Mouse (Mus musculus): ENCODE measurements around the gene Plcd3. TPM values are rescaled to one million over a fixed set of nuclear protein-coding genes. Genes with fewer than 3 reads are reported as not detected.

The Plcd3 gene
- polyA plus RNA-seq, 1 experiment from 2014 or later = 7.6 TPM

- H3K9ac ChIP-seq = no peak overlapping the region
- ATAC-seq (ENCODE audit: insufficient number of reproducible peaks, low FRiP score, low TSS enrichment, low read depth) = no peak
Observed at GRCm38 (mm10) chr11:103105180-103105725, 3.8 kb upstream of the Plcd3 start.

GRCm38 (mm10) chr11:103104469-103104868, 3.0 kb upstream of the Plcd3 start:
- H3K27ac ChIP-seq (replicated peaks) = no peak overlapping the region
- peaks cover 11% of the 10 kb centered on the region for H3K27me3 ChIP-seq
- H3K4me2 ChIP-seq (replicated peaks) = 0 out of 2 replicates have a peak overlapping the region, but pooled peaks have one; percentile 92
- ATAC-seq (ENCODE audit: insufficient number of reproducible peaks, low FRiP score, low TSS enrichment, low read depth) = no peak
- H3K4me3 ChIP-seq (replicated peaks) = no peak overlapping the region
- no peaks in the 10 kb centered on the region for H3K9me3 ChIP-seq (replicated peaks)
- no peaks in the 10 kb centered on the region for H3K36me3 ChIP-seq
- 70% methylated on average over 7 of the region's 7 CpGs for WGBS
- H3K9ac ChIP-seq = no peak overlapping the region
- H3K4me1 ChIP-seq = peaks cover 32% of the 10 kb centered on the region

More at GRCm38 (mm10) chr11:103105180-103105725, 3.8 kb upstream of the Plcd3 start:
- peaks cover 31% of the 10 kb centered on the region for H3K4me1 ChIP-seq
- H3K27me3 ChIP-seq = peaks cover 8% of the 10 kb centered on the region
- H3K4me2 ChIP-seq (replicated peaks) = no peak overlapping the region
- no peaks in the 10 kb centered on the region for H3K36me3 ChIP-seq
- H3K4me3 ChIP-seq (replicated peaks) = no peak overlapping the region
- H3K9me3 ChIP-seq (replicated peaks) = no peaks in the 10 kb centered on the region
- no peak overlapping the region for H3K27ac ChIP-seq (replicated peaks)
- WGBS = 35% methylated on average over 14 of the region's 14 CpGs

GRCm38 (mm10) chr11:103103621-103104020, 2.2 kb upstream of the Plcd3 start:
- Histone ChIP-seq H3K4me3 (replicated peaks) (peak overlapping the region; percentile 61), H3K9me3 (replicated peaks) (no peaks in the 10 kb centered on the region), H3K36me3 (no peaks in the 10 kb centered on the region), H3K27ac (replicated peaks) (no peak overlapping the region), H3K4me2 (replicated peaks) (peak overlapping the region; percentile 92), H3K4me1 (peaks cover 38% of the 10 kb centered on the region), H3K27me3 (peaks cover 13% of the 10 kb centered on the region), H3K9ac (no peak overlapping the region)
- no peak for ATAC-seq (ENCODE audit: insufficient number of reproducible peaks, low FRiP score, low TSS enrichment, low read depth)
- 56% methylated on average over 8 of the region's 8 CpGs for WGBS

GRCm38 (mm10) chr11:103102725-103103349, 1.4 kb upstream of the Plcd3 start:
- peaks cover 13% of the 10 kb centered on the region for H3K27me3 ChIP-seq
- no peaks in the 10 kb centered on the region for H3K36me3 ChIP-seq
- peaks cover 38% of the 10 kb centered on the region for H3K4me1 ChIP-seq
- WGBS = under 1% methylated on average over 35 of the region's 35 CpGs
- H3K4me2 ChIP-seq (replicated peaks) = peak overlapping the region; percentile 92
- H3K9me3 ChIP-seq (replicated peaks) = no peaks in the 10 kb centered on the region
- 0 out of 2 replicates have a peak overlapping the region, but pooled peaks have one; percentile 22 for H3K27ac ChIP-seq (replicated peaks)
- ATAC-seq (ENCODE audit: insufficient number of reproducible peaks, low FRiP score, low TSS enrichment, low read depth) = peak; percentile 89
- no peak overlapping the region; the same call in 1 of the 2 replicates for H3K9ac ChIP-seq
- H3K4me3 ChIP-seq (replicated peaks) = peak overlapping the region; percentile 61

GRCm38 (mm10) chr11:103101866-103102501, 526 bp upstream of the Plcd3 start:
- peak overlapping the region; percentile 92 for H3K4me2 ChIP-seq (replicated peaks)
- ATAC-seq (ENCODE audit: insufficient number of reproducible peaks, low FRiP score, low TSS enrichment, low read depth) = no peak
- no peaks in the 10 kb centered on the region for H3K36me3 ChIP-seq
- H3K27ac ChIP-seq (replicated peaks) = no peak overlapping the region; the same call in 1 of the 2 replicates
- 2% methylated on average over 30 of the region's 30 CpGs for WGBS
- peaks cover 13% of the 10 kb centered on the region for H3K27me3 ChIP-seq
- peak overlapping the region; percentile 39; the same call in 1 of the 2 replicates for H3K9ac ChIP-seq
- H3K4me3 ChIP-seq (replicated peaks) = peak overlapping the region; percentile 61
- H3K9me3 ChIP-seq (replicated peaks) = no peaks in the 10 kb centered on the region
- peaks cover 47% of the 10 kb centered on the region for H3K4me1 ChIP-seq

GRCm38 (mm10) chr11:103100361-103100760, 1.1 kb downstream of the Plcd3 start:
- peak overlapping the region; percentile 61; the same call in 1 of the 2 replicates for H3K4me3 ChIP-seq (replicated peaks)

GRCm38 (mm10) chr11:103099352-103099940, 2.0 kb downstream of the Plcd3 start:
- 36% methylated on average over 12 of the region's 12 CpGs for WGBS
- H3K9ac ChIP-seq = no peak overlapping the region
- no peaks in the 10 kb centered on the region for H3K36me3 ChIP-seq
- peaks cover 56% of the 10 kb centered on the region for H3K4me1 ChIP-seq
- ATAC-seq (ENCODE audit: insufficient number of reproducible peaks, low FRiP score, low TSS enrichment, low read depth) = no peak
- H3K9me3 ChIP-seq (replicated peaks) = no peaks in the 10 kb centered on the region
- no peak overlapping the region for H3K4me3 ChIP-seq (replicated peaks)
- H3K4me2 ChIP-seq (replicated peaks) = no peak overlapping the region
- H3K27ac ChIP-seq (replicated peaks) = no peak overlapping the region
- peaks cover 13% of the 10 kb centered on the region for H3K27me3 ChIP-seq

More at GRCm38 (mm10) chr11:103100361-103100760, 1.1 kb downstream of the Plcd3 start:
- Histone ChIP-seq H3K4me2 (replicated peaks) (no peak overlapping the region), H3K9ac (no peak overlapping the region), H3K9me3 (replicated peaks) (no peaks in the 10 kb centered on the region), H3K27me3 (peaks cover 13% of the 10 kb centered on the region), H3K36me3 (no peaks in the 10 kb centered on the region), H3K4me1 (peaks cover 52% of the 10 kb centered on the region), H3K27ac (replicated peaks) (no peak overlapping the region)
- WGBS = 73% methylated on average over 8 of the region's 8 CpGs
- no peak for ATAC-seq (ENCODE audit: insufficient number of reproducible peaks, low FRiP score, low TSS enrichment, low read depth)

GRCm38 (mm10) chr11:103098531-103099190, 2.8 kb downstream of the Plcd3 start:
- peaks cover 13% of the 10 kb centered on the region for H3K27me3 ChIP-seq
- no peak overlapping the region for H3K4me2 ChIP-seq (replicated peaks)
- H3K4me1 ChIP-seq = peaks cover 58% of the 10 kb centered on the region
- H3K9me3 ChIP-seq (replicated peaks) = no peaks in the 10 kb centered on the region
- WGBS = 59% methylated on average over 11 of the region's 11 CpGs
- ATAC-seq (ENCODE audit: insufficient number of reproducible peaks, low FRiP score, low TSS enrichment, low read depth) = no peak
- H3K27ac ChIP-seq (replicated peaks) = no peak overlapping the region
- no peaks in the 10 kb centered on the region for H3K36me3 ChIP-seq
- no peak overlapping the region for H3K4me3 ChIP-seq (replicated peaks)
- H3K9ac ChIP-seq = no peak overlapping the region

- ATAC-seq (ENCODE audit: insufficient number of reproducible peaks, low FRiP score, low TSS enrichment, low read depth) = no peak
- Histone ChIP-seq H3K4me1 (peaks cover 46% of the 10 kb centered on the region), H3K9ac (no peak overlapping the region), H3K27me3 (peaks cover 13% of the 10 kb centered on the region), H3K36me3 (no peaks in the 10 kb centered on the region), H3K4me2 (replicated peaks) (peak overlapping the region; percentile 37), H3K9me3 (replicated peaks) (no peaks in the 10 kb centered on the region), H3K4me3 (replicated peaks) (peak overlapping the region; percentile 32), H3K27ac (replicated peaks) (peak overlapping the region; percentile 78)
- 20% methylated on average over 22 of the region's 22 CpGs for WGBS
Observed at GRCm38 (mm10) chr11:103096979-103097894, 4.2 kb downstream of the Plcd3 start.

GRCm38 (mm10) chr11:103095801-103096200, 5.7 kb downstream of the Plcd3 start:
- no peak overlapping the region for H3K4me3 ChIP-seq (replicated peaks)
- WGBS = 91% methylated on average over 6 of the region's 6 CpGs
- H3K27me3 ChIP-seq = peaks cover 9% of the 10 kb centered on the region; the same call in 1 of the 2 replicates
- no peaks in the 10 kb centered on the region for H3K36me3 ChIP-seq
- no peak for ATAC-seq (ENCODE audit: insufficient number of reproducible peaks, low FRiP score, low TSS enrichment, low read depth)
- no peak overlapping the region for H3K27ac ChIP-seq (replicated peaks)
- peaks cover 33% of the 10 kb centered on the region for H3K4me1 ChIP-seq
- no peaks in the 10 kb centered on the region for H3K9me3 ChIP-seq (replicated peaks)
- no peak overlapping the region for H3K9ac ChIP-seq
- H3K4me2 ChIP-seq (replicated peaks) = no peak overlapping the region

All from embryonic facial prominence, embryonic 15.5 days (tissue).